In the genomic region with DNA sequence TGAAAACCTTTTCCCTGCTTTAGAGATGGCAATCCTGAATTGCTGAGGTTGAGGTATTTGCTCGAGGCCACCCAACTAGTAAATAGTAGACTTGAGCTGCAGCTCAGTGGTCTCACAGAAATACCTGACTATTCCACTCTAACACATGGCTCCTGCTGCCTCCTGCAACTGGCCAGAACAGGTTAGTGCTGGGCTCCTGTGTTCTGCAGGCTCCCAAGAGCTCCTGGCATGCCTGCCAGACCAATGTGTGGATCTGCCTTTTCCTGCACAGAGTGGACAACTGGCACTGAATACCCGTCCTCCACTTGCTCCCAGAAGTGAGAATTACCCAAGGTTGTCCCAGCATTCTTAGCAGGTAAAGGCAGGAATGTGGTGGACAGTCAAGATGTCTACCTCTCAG, we compare ENCODE assay signal across 27 mouse cellular contexts.
DNase-seq lines count a peak whose midpoint lies in the region; ATAC-seq lines count a peak whose summit lies in the region.
"Had no signal": no experiment of that assay in that cellular context is flagged by ENCODE, and none has a peak within 500 bp of the region (broad histone marks: within the 10 kb centered on the region; RNA-seq: fewer than 3 reads in every experiment).

No protein-coding gene starts in this region.

- H3K4me3 ChIP-seq in kidney, embryonic 15.5 days (replicated peaks): no peak overlapping the region
- H3K4me3 ChIP-seq in kidney, embryonic 14.5 days (ENCODE audit: low read length): no peak overlapping the region
- H3K4me3 ChIP-seq: embryonic facial prominence, embryonic 10.5 days; embryonic facial prominence, embryonic 13.5 days; erythroblast, embryonic 14.5 days; forebrain, embryonic 13.5 days; gastrocnemius, adult 2 months; heart, adult 2 months; heart, embryonic 10.5 days; heart, embryonic 13.5 days; hindbrain, embryonic 12.5 days; hindbrain, embryonic 15.5 days had no signal

- peak; percentile 49; the same call in 1 of the 2 replicates for ATAC-seq in kidney, embryonic 15.5 days (replicated peaks; ENCODE audit: low FRiP score)
- no peak for ATAC-seq in kidney, embryonic 14.5 days (ENCODE audit: low FRiP score, low TSS enrichment)
- no peak for ATAC-seq in granulocyte monocyte progenitor cell, adult 5-6 weeks (replicated peaks; ENCODE audit: poor library complexity, severe bottlenecking)
- ATAC-seq: activated CD4-positive, CD25-positive, alpha-beta regulatory T cell, adult 4 months; forebrain, embryonic 13.5 days; forebrain, embryonic 16.5 days had no signal

- H3K36me3 ChIP-seq in kidney, embryonic 15.5 days: no peaks in the 10 kb centered on the region
- no peaks in the 10 kb centered on the region for H3K36me3 ChIP-seq in kidney, embryonic 14.5 days (ENCODE audit: control insufficient read depth, insufficient read depth, low read length)
- H3K36me3 ChIP-seq: embryonic facial prominence, embryonic 10.5 days; embryonic facial prominence, embryonic 13.5 days; heart, embryonic 10.5 days; heart, embryonic 13.5 days; hindbrain, embryonic 12.5 days; hindbrain, embryonic 15.5 days had no signal

- peaks cover 4% of the 10 kb centered on the region; the same call in 1 of the 2 replicates for H3K27me3 ChIP-seq in kidney, embryonic 15.5 days
- H3K27me3 ChIP-seq in kidney, embryonic 14.5 days (ENCODE audit: control insufficient read depth, insufficient read depth, low read length): no peaks in the 10 kb centered on the region; the same call in 1 of the 2 replicates
- H3K27me3 ChIP-seq: embryonic facial prominence, embryonic 13.5 days; forebrain, embryonic 13.5 days; heart, embryonic 13.5 days; hindbrain, embryonic 15.5 days had no signal

- peak; percentile 84 for DNase-seq in heart, adult 11 months
- no peak for DNase-seq in heart, postnatal 14 days
- peak; percentile 18 for DNase-seq in kidney, postnatal 14 days
- DNase-seq in thymus, postnatal 4 days: no peak
- DNase-seq: adrenal gland, adult 8-10 months; adrenal gland, postnatal 25 days; cerebellum, adult 11-12 months; cerebellum, adult 8-10 months; cerebellum, postnatal 10 days; cerebellum, postnatal 36 days; embryo, embryonic 11 days; gastrocnemius, adult 2 months; gastrocnemius, postnatal 14 days; heart, adult 2 months had no signal

- H3K9me3 ChIP-seq in kidney, embryonic 15.5 days (replicated peaks): no peaks in the 10 kb centered on the region
- H3K9me3 ChIP-seq in kidney, embryonic 14.5 days (ENCODE audit: control insufficient read depth, low read length): no peaks in the 10 kb centered on the region
- H3K9me3 ChIP-seq: embryonic facial prominence, embryonic 10.5 days; embryonic facial prominence, embryonic 13.5 days; forebrain, embryonic 13.5 days; heart, embryonic 10.5 days; heart, embryonic 13.5 days; hindbrain, embryonic 12.5 days; hindbrain, embryonic 15.5 days had no signal

- H3K4me2 ChIP-seq in kidney, embryonic 15.5 days: no peak overlapping the region
- no peak overlapping the region for H3K4me2 ChIP-seq in kidney, embryonic 14.5 days (replicated peaks; ENCODE audit: low read depth, low read length)
- H3K4me2 ChIP-seq: embryonic facial prominence, embryonic 13.5 days; forebrain, embryonic 13.5 days; heart, embryonic 13.5 days; hindbrain, embryonic 12.5 days; hindbrain, embryonic 15.5 days had no signal

- intact Hi-C loops in heart, postnatal 14 days (cut with DNase I): no loop called here

- WGBS in kidney, embryonic 15.5 days: 55% methylated on average over 2 of the region's 2 CpGs
- WGBS in kidney, embryonic 14.5 days: 69% methylated on average over 2 of the region's 2 CpGs

- no peak overlapping the region for H3K27ac ChIP-seq in kidney, embryonic 15.5 days
- H3K27ac ChIP-seq in kidney, embryonic 14.5 days (ENCODE audit: low read depth, low read length): no peak overlapping the region
- H3K27ac ChIP-seq: embryonic facial prominence, embryonic 13.5 days; forebrain, embryonic 13.5 days; gastrocnemius, adult 2 months; heart, adult 2 months; heart, embryonic 10.5 days; heart, embryonic 13.5 days; hindbrain, embryonic 12.5 days; hindbrain, embryonic 15.5 days had no signal

- no peak overlapping the region for H3K9ac ChIP-seq in kidney, embryonic 15.5 days
- H3K9ac ChIP-seq in kidney, embryonic 14.5 days (ENCODE audit: low read depth, low read length): no peak overlapping the region
- H3K9ac ChIP-seq: embryonic facial prominence, embryonic 13.5 days; forebrain, embryonic 13.5 days; heart, embryonic 13.5 days; hindbrain, embryonic 12.5 days; hindbrain, embryonic 15.5 days had no signal

- H3K4me1 ChIP-seq in kidney, embryonic 15.5 days: no peaks in the 10 kb centered on the region
- no peaks in the 10 kb centered on the region for H3K4me1 ChIP-seq in kidney, embryonic 14.5 days (ENCODE audit: control insufficient read depth, insufficient read depth, low read length)
- H3K4me1 ChIP-seq: embryonic facial prominence, embryonic 13.5 days; heart, embryonic 10.5 days; heart, embryonic 13.5 days; hindbrain, embryonic 15.5 days had no signal

Comparison
In these comparisons a context has a peak if more than half of its experiments do, and no peak if none do; other contexts are left out.
1. DNase-seq: peak in heart, adult 11 months (single experiment) and kidney, postnatal 14 days (single experiment); none in heart, postnatal 14 days (0 of 2) and thymus, postnatal 4 days (single experiment).